Mouse (Mus musculus): ENCODE measurements around the gene Asgr1. TPM values are rescaled to one million over a fixed set of nuclear protein-coding genes. Genes with fewer than 3 reads are reported as not detected.

Asgr1 gene
- polyA plus RNA-seq, 1 experiment from 2014 or later = not detected

DNA sequence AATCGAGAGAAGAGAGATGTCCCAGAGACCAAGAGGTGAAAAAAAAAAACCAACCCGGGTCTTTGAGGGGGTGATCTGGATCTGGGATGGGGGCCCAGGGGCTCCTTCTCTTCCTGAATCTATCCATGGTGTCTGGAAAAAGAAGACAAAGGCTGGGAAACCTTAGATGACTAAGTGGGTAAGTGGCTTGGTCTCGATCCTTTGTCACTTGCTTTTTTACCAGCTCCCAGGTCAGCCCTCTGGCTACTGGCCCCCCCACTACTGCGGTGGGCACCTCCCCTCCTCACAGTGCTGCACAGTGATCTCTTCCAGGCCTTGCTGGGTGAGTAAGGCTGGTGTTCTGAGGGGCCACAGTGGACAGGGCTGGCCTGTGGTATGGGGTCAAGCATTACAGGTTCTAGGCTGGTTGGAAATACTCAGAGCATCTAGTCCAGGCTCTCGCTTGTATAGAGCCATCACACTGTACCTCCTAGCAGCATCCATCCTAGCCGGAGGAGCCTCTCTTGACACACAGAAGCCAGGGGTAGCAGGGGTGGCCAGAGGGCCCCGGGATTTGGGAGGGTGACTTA is 36.6 kb upstream of the Asgr1 start:
- Histone ChIP-seq H3K4me1 (replicated peaks; ENCODE audit: control insufficient read depth, insufficient read depth, low read length) (0 out of 2 replicates have a peak, but pooled peaks cover 8% of the 10 kb centered on the region), H3K9me3 (ENCODE audit: control insufficient read depth) (no peaks in the 10 kb centered on the region), H3K4me3 (ENCODE audit: low read depth, low read length) (no peak overlapping the region), H3K27ac (ENCODE audit: low read depth, low read length) (no peak overlapping the region), H3K27me3 (replicated peaks; ENCODE audit: control insufficient read depth, insufficient read depth, low read length) (no peaks in the 10 kb centered on the region), H3K36me3 (ENCODE audit: control insufficient read depth, insufficient read depth) (peaks cover 16% of the 10 kb centered on the region), H3K9ac (ENCODE audit: low read depth, low read length) (no peak overlapping the region), H3K4me2 (replicated peaks; ENCODE audit: low read depth) (0 out of 2 replicates have a peak overlapping the region, but pooled peaks have one; percentile 58)
- no peak for ATAC-seq
- no peak for TF ChIP-seq CTCF (IDR thresholded peaks at IDR 0.05; ENCODE audit: low read depth)
- WGBS = 60% methylated on average over 7 of the region's 7 CpGs

DNA sequence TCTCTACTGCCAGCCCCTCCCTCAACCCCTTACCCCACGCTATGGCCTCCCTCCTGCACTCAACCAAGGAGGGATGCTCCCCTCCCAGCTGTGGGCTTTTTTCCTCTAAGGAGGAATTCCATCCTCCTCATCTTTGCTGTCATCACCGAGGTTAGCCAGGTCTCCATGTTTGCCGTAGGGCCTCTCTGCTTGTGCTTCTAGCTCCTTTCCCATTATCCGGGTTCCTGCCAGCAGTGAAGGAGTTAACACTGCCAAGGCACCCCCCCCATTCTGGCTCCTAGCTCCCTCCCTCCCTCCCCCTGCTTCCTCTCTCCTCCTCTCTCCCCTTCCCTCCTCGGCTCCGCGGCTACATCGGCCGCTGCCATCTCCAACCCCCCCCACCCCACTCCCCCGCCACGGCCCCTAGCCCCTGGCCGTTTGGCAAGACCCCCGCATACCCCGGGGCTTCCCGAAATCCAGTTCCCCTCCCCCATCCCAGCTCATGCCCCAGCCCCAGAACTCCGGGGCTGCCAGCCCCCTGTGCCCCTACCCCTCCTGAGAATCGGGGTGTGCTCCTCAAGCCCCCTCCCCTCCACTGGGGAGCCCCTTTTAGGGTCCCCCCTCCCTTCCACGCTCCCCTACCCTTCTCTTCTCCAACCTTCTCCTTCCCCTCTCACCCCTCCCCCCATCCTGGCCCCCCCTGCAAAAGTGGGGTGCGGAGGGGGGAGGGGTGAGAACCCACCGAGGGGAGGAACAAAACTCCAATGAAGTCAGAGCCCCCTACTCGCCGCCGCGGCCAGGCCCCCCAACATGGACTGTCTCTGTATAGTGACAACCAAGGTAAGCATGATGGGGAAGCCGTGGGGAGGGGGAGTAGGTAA is 35.5 kb upstream of the Asgr1 start:
- ATAC-seq = no peak
- Histone ChIP-seq H3K9me3 (ENCODE audit: control insufficient read depth) (no peaks in the 10 kb centered on the region), H3K36me3 (ENCODE audit: control insufficient read depth, insufficient read depth) (peaks cover 6% of the 10 kb centered on the region; the same call in 1 of the 2 replicates), H3K27ac (ENCODE audit: low read depth, low read length) (0 out of 2 replicates have a peak overlapping the region, but pooled peaks have one; percentile 41), H3K4me3 (ENCODE audit: low read depth, low read length) (peak overlapping the region; percentile 43), H3K4me1 (replicated peaks; ENCODE audit: control insufficient read depth, insufficient read depth, low read length) (0 out of 2 replicates have a peak, but pooled peaks cover 8% of the 10 kb centered on the region), H3K9ac (ENCODE audit: low read depth, low read length) (peak overlapping the region; percentile 40; the same call in 1 of the 2 replicates), H3K4me2 (replicated peaks; ENCODE audit: low read depth) (peak overlapping the region; percentile 58), H3K27me3 (replicated peaks; ENCODE audit: control insufficient read depth, insufficient read depth, low read length) (peaks cover 8% of the 10 kb centered on the region)
- no peak for TF ChIP-seq CTCF (IDR thresholded peaks at IDR 0.05; ENCODE audit: low read depth)
- 4% methylated on average over 22 of the region's 25 CpGs for WGBS

DNA sequence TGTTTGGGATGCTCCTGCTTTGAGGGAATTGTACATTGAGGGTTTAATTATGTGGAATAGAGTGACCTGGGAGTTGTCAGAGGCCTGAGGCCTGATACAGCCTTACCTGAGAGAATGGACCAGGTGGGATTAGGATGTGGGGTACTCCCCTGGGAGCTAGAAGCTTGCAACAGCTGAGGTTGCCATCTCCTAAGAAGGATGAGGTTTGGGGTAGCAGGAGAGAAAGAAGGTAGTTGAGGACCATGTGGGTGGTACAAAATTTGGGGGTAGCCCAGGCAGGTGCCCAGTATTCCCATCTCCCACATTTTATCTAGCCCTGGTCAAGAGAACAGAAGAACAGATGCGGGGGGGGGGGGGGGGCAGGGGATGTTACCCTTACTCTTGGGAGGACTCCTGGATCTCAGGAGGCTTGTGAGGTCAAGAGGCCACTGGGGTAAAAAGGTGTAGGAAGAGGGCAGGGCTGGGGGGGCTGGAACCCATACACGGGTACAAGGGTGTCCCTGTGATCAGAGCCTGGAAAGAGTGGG is 34.3 kb upstream of the Asgr1 start:
- no peak for ATAC-seq
- no peaks in the 10 kb centered on the region for H3K9me3 ChIP-seq (ENCODE audit: control insufficient read depth)
- TF ChIP-seq CTCF (IDR thresholded peaks at IDR 0.05; ENCODE audit: low read depth) = no peak
- no peak overlapping the region for H3K27ac ChIP-seq (ENCODE audit: low read depth, low read length)
- WGBS = 33% methylated on average over 2 of the region's 2 CpGs
- 0 out of 2 replicates have a peak overlapping the region, but pooled peaks have one; percentile 11 for H3K9ac ChIP-seq (ENCODE audit: low read depth, low read length)
- 0 out of 2 replicates have a peak overlapping the region, but pooled peaks have one; percentile 43 for H3K4me3 ChIP-seq (ENCODE audit: low read depth, low read length)
- H3K27me3 ChIP-seq (replicated peaks; ENCODE audit: control insufficient read depth, insufficient read depth, low read length) = peaks cover 12% of the 10 kb centered on the region
- H3K36me3 ChIP-seq (ENCODE audit: control insufficient read depth, insufficient read depth) = no peaks in the 10 kb centered on the region
- peak overlapping the region; percentile 58 for H3K4me2 ChIP-seq (replicated peaks; ENCODE audit: low read depth)
- H3K4me1 ChIP-seq (replicated peaks; ENCODE audit: control insufficient read depth, insufficient read depth, low read length) = 0 out of 2 replicates have a peak, but pooled peaks cover 8% of the 10 kb centered on the region

DNA sequence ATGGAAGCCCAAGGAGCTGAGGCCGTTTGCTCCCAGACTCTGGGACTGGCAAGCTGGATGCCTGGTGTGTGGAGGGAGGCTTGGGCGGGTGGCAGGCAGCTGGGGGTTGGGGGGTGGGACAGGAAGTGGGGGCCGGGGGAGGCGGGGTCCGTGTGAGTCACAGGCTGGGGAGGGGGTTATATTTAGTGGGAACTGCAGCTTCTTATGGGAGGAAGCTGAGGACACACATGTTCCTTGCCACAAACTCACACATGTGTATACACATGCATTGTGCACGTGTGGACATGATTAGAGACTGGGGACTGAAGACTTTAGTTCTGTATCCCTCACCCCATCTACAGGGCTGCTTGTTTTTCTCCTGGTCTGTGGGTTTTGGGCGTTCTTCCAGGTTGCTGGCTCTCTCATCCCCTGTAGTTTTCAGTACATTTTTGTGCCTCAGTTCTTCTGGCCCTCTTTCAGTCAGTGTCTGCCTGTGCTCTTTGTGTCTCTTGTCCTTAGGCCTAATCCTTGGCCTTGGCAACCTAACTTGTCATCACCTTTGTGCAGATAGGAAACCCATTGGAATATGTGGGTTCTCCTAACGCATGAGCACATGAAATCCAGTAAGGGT is 33.8 kb upstream of the Asgr1 start:
- ATAC-seq = no peak
- H3K36me3 ChIP-seq (ENCODE audit: control insufficient read depth, insufficient read depth) = no peaks in the 10 kb centered on the region
- H3K9me3 ChIP-seq (ENCODE audit: control insufficient read depth) = no peaks in the 10 kb centered on the region
- peaks cover 17% of the 10 kb centered on the region for H3K27me3 ChIP-seq (replicated peaks; ENCODE audit: control insufficient read depth, insufficient read depth, low read length)
- H3K4me3 ChIP-seq (ENCODE audit: low read depth, low read length) = no peak overlapping the region
- 0 out of 2 replicates have a peak overlapping the region, but pooled peaks have one; percentile 11 for H3K9ac ChIP-seq (ENCODE audit: low read depth, low read length)
- H3K4me2 ChIP-seq (replicated peaks; ENCODE audit: low read depth) = peak overlapping the region; percentile 58; the same call in 1 of the 2 replicates
- H3K4me1 ChIP-seq (replicated peaks; ENCODE audit: control insufficient read depth, insufficient read depth, low read length) = 0 out of 2 replicates have a peak, but pooled peaks cover 5% of the 10 kb centered on the region
- 32% methylated on average over 8 of the region's 8 CpGs for WGBS
- no peak overlapping the region; the same call in none of the 2 replicates for H3K27ac ChIP-seq (ENCODE audit: low read depth, low read length)
- no peak for TF ChIP-seq CTCF (IDR thresholded peaks at IDR 0.05; ENCODE audit: low read depth)

DNA sequence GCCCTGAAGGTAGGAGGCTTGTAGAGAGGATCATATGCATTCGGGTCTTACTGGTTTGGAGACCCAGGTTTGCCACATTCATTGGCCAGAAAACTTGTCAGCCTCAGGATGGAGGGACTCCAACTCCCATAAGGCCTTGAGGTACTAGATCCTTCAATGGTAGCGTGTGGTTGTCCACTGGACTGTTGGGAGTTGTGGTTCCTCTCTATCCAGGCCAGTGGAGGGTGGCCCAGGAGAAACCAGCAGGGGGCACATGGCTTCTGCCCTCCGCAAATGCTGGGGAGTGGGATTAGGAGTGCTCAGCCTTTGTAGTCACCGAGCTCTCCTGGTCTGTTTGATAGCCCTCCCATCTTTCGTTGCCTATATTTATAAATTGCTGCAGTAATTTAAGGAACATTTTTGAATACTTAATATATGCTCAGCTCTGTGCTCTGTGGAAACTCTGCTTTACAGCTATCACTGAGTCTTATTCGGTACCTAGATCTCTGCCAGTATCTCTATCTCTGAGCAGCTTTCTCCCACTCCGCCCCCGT is 33.1 kb upstream of the Asgr1 start:
- Histone ChIP-seq H3K27me3 (replicated peaks; ENCODE audit: control insufficient read depth, insufficient read depth, low read length) (peaks cover 18% of the 10 kb centered on the region), H3K9me3 (ENCODE audit: control insufficient read depth) (no peaks in the 10 kb centered on the region), H3K4me1 (replicated peaks; ENCODE audit: control insufficient read depth, insufficient read depth, low read length) (0 out of 2 replicates have a peak, but pooled peaks cover 2% of the 10 kb centered on the region), H3K36me3 (ENCODE audit: control insufficient read depth, insufficient read depth) (no peaks in the 10 kb centered on the region), H3K9ac (ENCODE audit: low read depth, low read length) (no peak overlapping the region; the same call in 1 of the 2 replicates), H3K27ac (ENCODE audit: low read depth, low read length) (no peak overlapping the region), H3K4me2 (replicated peaks; ENCODE audit: low read depth) (peak overlapping the region; percentile 71), H3K4me3 (ENCODE audit: low read depth, low read length) (peak overlapping the region; percentile 45)
- WGBS = 2% methylated on average over 8 of the region's 8 CpGs
- ATAC-seq = peak; percentile 79
- peak; percentile 77 for TF ChIP-seq CTCF (IDR thresholded peaks at IDR 0.05; ENCODE audit: low read depth)
